Comparison of ENCODE assay signal across 9 mouse cellular contexts in genomic region chr17:7217791-7218329, GRCm38 (mm10). TPM values are rescaled to one million over a fixed set of nuclear protein-coding genes. Genes with fewer than 3 reads are reported as not detected.
DNase-seq lines count a peak whose midpoint lies in the region; ATAC-seq and TF ChIP-seq lines count a peak whose summit lies in the region.
"Had no signal": no experiment of that assay in that cellular context is flagged by ENCODE, and none has a peak within 500 bp of the region (broad histone marks: within the 10 kb centered on the region; RNA-seq: fewer than 3 reads in every experiment).

No protein-coding gene starts in this region.

- DNase-seq in layer of hippocampus, adult 2 months (ENCODE audit: low spot score in 2 of 2) = no peak
- no peak for DNase-seq in layer of hippocampus, adult 8-10 months (ENCODE audit: low spot score in 2 of 2)
- DNase-seq in right cerebral cortex, postnatal 10 days (ENCODE audit: low spot score in 2 of 2) = peak; percentile 63 to 64
- DNase-seq in right cerebral cortex, adult 2 months (ENCODE audit: low spot score in 2 of 2) = no peak
- DNase-seq in forebrain, embryonic 14.5 days (ENCODE audit: low spot score) = peak; percentile 59
- no peak for DNase-seq in stomach, postnatal 0 days (ENCODE audit: low spot score)
- DNase-seq in natural killer cell, adult 2 months (ENCODE audit: low spot score in 2 of 2) = no peak
- DNase-seq: gastrocnemius, postnatal 14 days had no signal

- H3K9me3 ChIP-seq in forebrain, embryonic 14.5 days (replicated peaks; ENCODE audit: control insufficient read depth, low read length) = no peaks in the 10 kb centered on the region
- no peaks in the 10 kb centered on the region for H3K9me3 ChIP-seq in stomach, postnatal 0 days (ENCODE audit: control insufficient read depth, low read length)

- no peaks in the 10 kb centered on the region for H3K27me3 ChIP-seq in forebrain, embryonic 14.5 days (replicated peaks; ENCODE audit: control insufficient read depth, insufficient read depth, low read length)
- no peaks in the 10 kb centered on the region for H3K27me3 ChIP-seq in stomach, postnatal 0 days (ENCODE audit: control insufficient read depth, insufficient read depth, low read length)

- no peak overlapping the region for H3K4me3 ChIP-seq in layer of hippocampus, adult 2 months
- H3K4me3 ChIP-seq in forebrain, embryonic 14.5 days (ENCODE audit: low read depth, low read length) = no peak overlapping the region
- no peak overlapping the region for H3K4me3 ChIP-seq in stomach, postnatal 0 days (ENCODE audit: low read depth, low read length)

- peak; percentile 10; the same call in 1 of the 2 replicates for TF ChIP-seq CTCF in layer of hippocampus, adult 2 months (conservative IDR thresholded peaks at IDR 0.05)
- 0 out of 2 replicates have a peak, but pooled peaks have one; percentile 2 for TF ChIP-seq CTCF in stomach, postnatal 0 days (IDR thresholded peaks at IDR 0.05; ENCODE audit: low read depth)

- no peak overlapping the region for H3K27ac ChIP-seq in layer of hippocampus, adult 2 months
- 0 out of 2 replicates have a peak overlapping the region, but pooled peaks have one; percentile 33 for H3K27ac ChIP-seq in forebrain, embryonic 14.5 days (ENCODE audit: low read depth, low read length)
- no peak overlapping the region for H3K27ac ChIP-seq in stomach, postnatal 0 days (replicated peaks)
- H3K27ac ChIP-seq: liver, embryonic 14.5 days had no signal

- peak; percentile 38; the same call in 1 of the 2 replicates for ATAC-seq in forebrain, embryonic 14.5 days
- no peak for ATAC-seq in stomach, postnatal 0 days (ENCODE audit: low FRiP score, low TSS enrichment)

- H3K9ac ChIP-seq in forebrain, embryonic 14.5 days (ENCODE audit: low read length) = no peak overlapping the region; the same call in 1 of the 2 replicates
- no peak overlapping the region for H3K9ac ChIP-seq in stomach, postnatal 0 days (ENCODE audit: low read length)
- H3K9ac ChIP-seq: liver, embryonic 14.5 days had no signal

- WGBS in forebrain, embryonic 14.5 days = 52% methylated on average over 11 of the region's 11 CpGs
- 73% methylated on average over 11 of the region's 11 CpGs for WGBS in stomach, postnatal 0 days

- TF ChIP-seq EP300 in stomach, postnatal 0 days (optimal IDR thresholded peaks at IDR 0.05) = no peak

- H3K4me2 ChIP-seq in forebrain, embryonic 14.5 days (ENCODE audit: low read length) = no peak overlapping the region
- H3K4me2 ChIP-seq in stomach, postnatal 0 days (replicated peaks; ENCODE audit: low read depth) = no peak overlapping the region

- peaks cover 17% of the 10 kb centered on the region for H3K4me1 ChIP-seq in forebrain, embryonic 14.5 days (ENCODE audit: control insufficient read depth, insufficient read depth, low read length)
- no peaks in the 10 kb centered on the region for H3K4me1 ChIP-seq in stomach, postnatal 0 days (replicated peaks; ENCODE audit: control insufficient read depth, insufficient read depth)

- H3K36me3 ChIP-seq in forebrain, embryonic 14.5 days (ENCODE audit: control insufficient read depth, insufficient read depth, low read length) = no peaks in the 10 kb centered on the region
- no peaks in the 10 kb centered on the region for H3K36me3 ChIP-seq in stomach, postnatal 0 days (ENCODE audit: control insufficient read depth, insufficient read depth, low read length)

RNA-seq across cellular contexts. Expression of gene Rps6ka2, which starts 47.9 kb away (rescaled TPM):
- 10 to 100 TPM; 34.4 to 34.6 TPM for total RNA-seq in layer of hippocampus, adult 2 months (2021)
- 10 to 100 TPM; 32.1 to 43.0 (median 37.4) TPM for total RNA-seq in layer of hippocampus, adult 8-10 months (2022)
- polyA plus RNA-seq in forebrain, embryonic 14.5 days (2014; fragmentation: Nextera tagmentation; extraction: Ambion mirVana) = 18.9 and 21.6 TPM in 2 replicates
- 2.0 and 2.6 TPM in 2 replicates for polyA plus RNA-seq in stomach, postnatal 0 days (2015; fragmentation: Nextera tagmentation; extraction: Ambion mirVana)

Comparison
In these comparisons a context has a peak if more than half of its experiments do, and no peak if none do; other contexts are left out.
1. DNase-seq: peak in right cerebral cortex, postnatal 10 days (2 of 2) and forebrain, embryonic 14.5 days (single experiment); none in layer of hippocampus, adult 2 months (0 of 2), layer of hippocampus, adult 8-10 months (0 of 2), right cerebral cortex, adult 2 months (0 of 2), stomach, postnatal 0 days (single experiment) and natural killer cell, adult 2 months (0 of 2).